Mouse (Mus musculus): ENCODE measurements at regions not wholly inside any gene's neighbourhood (a gene's known extent, or its start where the extent isn't known, plus 50 kb on each side); places are given as distances from the start of the nearest gene placed in this dataset.

DNA sequence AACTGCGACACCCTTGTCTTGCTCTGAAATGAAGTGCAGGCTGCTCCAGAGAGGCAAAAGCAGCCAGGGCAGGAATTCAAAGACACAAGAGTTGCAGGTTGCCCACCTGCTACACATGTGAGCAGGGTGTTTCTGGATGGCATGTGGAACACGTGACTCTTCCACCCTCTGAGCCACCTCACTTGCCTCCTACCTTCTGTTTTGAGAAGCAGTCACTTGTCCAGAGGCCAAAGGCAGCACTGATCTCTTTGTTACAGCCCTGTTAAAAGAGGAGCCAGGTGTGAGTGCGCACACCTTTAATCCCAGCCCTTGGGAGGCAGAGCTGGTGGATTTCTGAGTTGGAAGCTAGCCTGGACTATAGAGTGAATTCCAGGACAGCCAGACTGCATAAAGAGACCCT is 79.7 kb upstream of the Tle3 start:
- TF ChIP-seq ZC3H11A (IDR thresholded peaks at IDR 0.05; ENCODE audit: borderline replicate concordance, low read depth, low read length): no peak
- TF ChIP-seq HCFC1 (IDR thresholded peaks at IDR 0.05; ENCODE audit: borderline replicate concordance, insufficient read depth, low read length): no peak

All from ES-E14 (cell line).